8 mouse cellular contexts compared by ENCODE assay signal in genomic region chr1:165635055-165635897, GRCm38 (mm10). TPM values are rescaled to one million over a fixed set of nuclear protein-coding genes. Genes with fewer than 3 reads are reported as not detected.
DNase-seq lines count a peak whose midpoint lies in the region; ATAC-seq and TF ChIP-seq lines count a peak whose summit lies in the region.

No protein-coding gene starts in this region.

- no peak for TF ChIP-seq EP300 in heart, postnatal 0 days (IDR thresholded peaks at IDR 0.05; ENCODE audit: low read depth)

- H3K9me3 ChIP-seq in heart, embryonic 12.5 days (replicated peaks) = no peaks in the 10 kb centered on the region
- no peaks in the 10 kb centered on the region for H3K9me3 ChIP-seq in G1E (replicated peaks)
- no peaks in the 10 kb centered on the region for H3K9me3 ChIP-seq in heart, postnatal 0 days (replicated peaks; ENCODE audit: control insufficient read depth, low read length)
- H3K9me3 ChIP-seq in midbrain, embryonic 10.5 days (replicated peaks) = no peaks in the 10 kb centered on the region

- peak overlapping the region; percentile 70 for H3K4me2 ChIP-seq in heart, embryonic 12.5 days
- H3K4me2 ChIP-seq in heart, postnatal 0 days (ENCODE audit: low read depth, low read length) = peak overlapping the region; percentile 80

- 26% methylated on average over 17 of the region's 17 CpGs for WGBS in heart, embryonic 12.5 days
- 41% methylated on average over 17 of the region's 17 CpGs for WGBS in heart, postnatal 0 days
- WGBS in midbrain, embryonic 10.5 days = 22% methylated on average over 17 of the region's 17 CpGs

- no peak for ATAC-seq in heart, embryonic 12.5 days (ENCODE audit: insufficient number of reproducible peaks, low FRiP score)
- no peak for ATAC-seq in G1E (ENCODE audit: extremely low read depth, insufficient number of reproducible peaks, low FRiP score, poor library complexity, severe bottlenecking)
- no peak for ATAC-seq in heart, postnatal 0 days (ENCODE audit: insufficient read depth, low read depth)

- no peaks in the 10 kb centered on the region for H3K27me3 ChIP-seq in heart, embryonic 12.5 days (replicated peaks)
- no peaks in the 10 kb centered on the region for H3K27me3 ChIP-seq in G1E (ENCODE audit: insufficient read depth, low read length)
- H3K27me3 ChIP-seq in heart, postnatal 0 days (ENCODE audit: control insufficient read depth, insufficient read depth, low read length) = no peaks in the 10 kb centered on the region
- no peaks in the 10 kb centered on the region for H3K27me3 ChIP-seq in midbrain, embryonic 10.5 days (ENCODE audit: low read depth, poor library complexity, severe bottlenecking)

- DNase-seq in heart, adult 18-20 months = no peak
- DNase-seq in G1E (ENCODE audit: low spot score) = no peak
- no peak for DNase-seq in heart, postnatal 0 days (ENCODE audit: low spot score)
- DNase-seq in midbrain, embryonic 10.5 days (ENCODE audit: low spot score) = no peak
- no peak for DNase-seq in adrenal gland, postnatal 4 days (ENCODE audit: low spot score in 2 of 2)
- DNase-seq in gastrocnemius, postnatal 10 days = no peak
- DNase-seq in layer of hippocampus, postnatal 36 days = no peak

- no peak overlapping the region for H3K9ac ChIP-seq in heart, embryonic 12.5 days
- H3K9ac ChIP-seq in heart, postnatal 0 days (replicated peaks; ENCODE audit: low read depth, low read length) = peak overlapping the region; percentile 45; the same call in 1 of the 2 replicates

- peak overlapping the region; percentile 88 for H3K4me3 ChIP-seq in heart, embryonic 12.5 days
- H3K4me3 ChIP-seq in G1E (ENCODE audit: low read depth, low read length) = peak overlapping the region; percentile 90
- H3K4me3 ChIP-seq in heart, postnatal 0 days (ENCODE audit: low read depth, low read length) = peak overlapping the region; percentile 78; the same call in 1 of the 2 replicates
- peak overlapping the region; percentile 87 for H3K4me3 ChIP-seq in midbrain, embryonic 10.5 days

- H3K27ac ChIP-seq in heart, embryonic 12.5 days (ENCODE audit: poor library complexity, severe bottlenecking) = peak overlapping the region; percentile 97
- peak overlapping the region; percentile 95 for H3K27ac ChIP-seq in heart, postnatal 0 days (ENCODE audit: low read depth)
- peak overlapping the region; percentile 97 for H3K27ac ChIP-seq in midbrain, embryonic 10.5 days (replicated peaks)

- no peak for TF ChIP-seq CTCF in G1E (IDR thresholded peaks at IDR 0.05; ENCODE audit: low read depth, low read length)
- no peak for TF ChIP-seq CTCF in heart, postnatal 0 days (IDR thresholded peaks at IDR 0.05; ENCODE audit: low read depth)

- peaks cover 45% of the 10 kb centered on the region for H3K4me1 ChIP-seq in heart, embryonic 12.5 days (replicated peaks)
- peaks cover 50% of the 10 kb centered on the region for H3K4me1 ChIP-seq in G1E (ENCODE audit: insufficient read depth, low read depth, low read length)
- peaks cover 20% of the 10 kb centered on the region for H3K4me1 ChIP-seq in heart, postnatal 0 days (ENCODE audit: control insufficient read depth, insufficient read depth)
- peaks cover 48% of the 10 kb centered on the region for H3K4me1 ChIP-seq in midbrain, embryonic 10.5 days

- no peaks in the 10 kb centered on the region for H3K36me3 ChIP-seq in heart, embryonic 12.5 days
- peaks cover 9% of the 10 kb centered on the region for H3K36me3 ChIP-seq in G1E (replicated peaks)
- no peaks in the 10 kb centered on the region for H3K36me3 ChIP-seq in heart, postnatal 0 days (replicated peaks; ENCODE audit: control insufficient read depth, insufficient read depth, low read length)
- no peaks in the 10 kb centered on the region for H3K36me3 ChIP-seq in midbrain, embryonic 10.5 days

RNA-seq across cellular contexts. Expression of gene Mpzl1, which starts 0.9 kb away (rescaled TPM):
- 126 and 135 TPM in 2 replicates for polyA plus RNA-seq in heart, embryonic 12.5 days (2016; fragmentation: Nextera tagmentation; extraction: Ambion mirVana)
- 10 to 100 TPM; 12.8 to 13.2 TPM for total RNA-seq in heart, adult 18-20 months (2021)
- total RNA-seq in G1E (2014; fragmentation: Nextera tagmentation) (34.7 and 37.2 TPM in 2 replicates), G1E (2017) (1.6 and 1.9 TPM in 2 replicates)
- 3.4 and 4.0 TPM in 2 replicates for polyA plus RNA-seq in G1E (2012)
- 16.6 and 17.9 TPM in 2 replicates for total RNA-seq in heart, postnatal 0 days (2014; rRNA removed; ENCODE audit: low replicate concordance)
- 57.1 and 57.5 TPM in 2 replicates for polyA plus RNA-seq in heart, postnatal 0 days (2015; fragmentation: Nextera tagmentation; extraction: Ambion mirVana)
- 134 TPM in 2 replicates for polyA plus RNA-seq in midbrain, embryonic 10.5 days (2016; fragmentation: Nextera tagmentation; extraction: Ambion mirVana)
- 10 to 100 TPM; 81.1 to 82.7 TPM for total RNA-seq in adrenal gland, postnatal 4 days (2021)
- total RNA-seq in gastrocnemius, postnatal 10 days (2021) = 10 to 100 TPM; 34.6 to 46.9 TPM
- 10 to 100 TPM; 35.7 to 39.6 TPM for total RNA-seq in layer of hippocampus, postnatal 36 days (2021)
